Mouse (Mus musculus) brain, adult 2 months (tissue): Measurements from ENCODE around the gene Pik3c2b.

Source experiments
- DNase-seq: peaks from one replicate; pipeline ENCODE4 v3.0.0; 2011; ENCODE audit warnings: low read depth, low spot score

The Pik3c2b gene

DNA sequence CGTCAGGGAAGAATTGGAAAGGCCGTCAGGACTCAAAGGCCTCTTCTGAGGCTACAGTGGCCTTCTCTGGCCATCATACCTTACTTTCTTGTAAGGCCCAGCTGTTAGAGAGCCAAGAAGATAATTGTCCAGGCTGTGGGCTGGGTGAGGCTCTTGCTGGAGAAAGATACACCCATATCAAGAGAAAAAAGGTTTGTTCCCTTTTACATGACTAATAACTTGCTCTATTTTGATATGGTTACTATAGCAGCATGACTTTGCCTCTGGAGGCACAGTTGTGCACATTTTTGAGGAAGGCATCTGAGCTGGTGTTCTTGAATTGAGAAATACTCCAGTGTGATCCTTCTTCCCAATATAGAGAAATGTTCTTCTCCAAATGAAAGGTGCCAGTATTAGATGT, 88.0 kb downstream of the Pik3c2b start:
- peak; percentile 40 for DNase-seq

DNA sequence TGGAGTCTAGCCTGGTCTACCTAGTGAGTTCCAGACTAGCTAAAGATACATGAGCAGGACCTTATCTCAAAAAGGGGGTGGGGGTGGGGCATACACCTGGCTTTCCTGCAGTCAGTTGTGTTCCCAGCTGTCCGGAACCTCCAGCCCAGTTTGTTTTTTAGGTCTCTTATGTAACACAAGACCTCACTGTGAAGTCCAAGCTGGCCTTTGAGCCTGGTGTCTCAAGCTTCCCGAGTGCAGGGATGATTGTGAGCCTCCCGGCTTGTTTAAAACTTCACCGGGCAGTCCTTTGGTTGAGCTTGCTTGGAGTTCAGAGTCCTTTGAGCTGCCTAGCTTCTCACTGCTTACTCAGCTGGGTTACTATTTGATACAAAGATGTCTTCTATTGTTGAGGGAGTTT, 88.6 kb downstream of the Pik3c2b start:
- DNase-seq, result peak; percentile 31

DNA sequence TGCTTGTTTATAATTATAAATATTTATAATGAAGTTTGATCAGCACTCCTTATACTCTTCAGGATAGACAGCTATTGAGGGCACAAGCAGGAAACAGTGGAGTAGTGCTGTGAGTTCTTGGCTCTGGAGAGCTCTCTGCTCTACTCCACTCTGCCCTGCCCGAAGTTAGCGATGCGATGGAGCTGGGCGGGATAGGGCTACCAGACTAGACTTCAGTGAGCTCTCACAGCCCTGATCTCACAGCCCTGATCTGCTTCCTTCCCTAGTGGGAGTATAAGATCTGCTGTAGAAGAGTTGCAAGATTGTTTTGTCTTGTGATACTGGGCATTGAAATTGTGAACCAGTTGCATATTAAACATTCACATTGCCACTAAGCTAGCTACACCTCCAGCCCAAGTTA, 89.4 kb downstream of the Pik3c2b start:
- DNase-seq, result no peak

GRCm38 (mm10) chr1:133135808-133136207, 90.3 kb downstream of the Pik3c2b start:
- no peak for DNase-seq

DNA sequence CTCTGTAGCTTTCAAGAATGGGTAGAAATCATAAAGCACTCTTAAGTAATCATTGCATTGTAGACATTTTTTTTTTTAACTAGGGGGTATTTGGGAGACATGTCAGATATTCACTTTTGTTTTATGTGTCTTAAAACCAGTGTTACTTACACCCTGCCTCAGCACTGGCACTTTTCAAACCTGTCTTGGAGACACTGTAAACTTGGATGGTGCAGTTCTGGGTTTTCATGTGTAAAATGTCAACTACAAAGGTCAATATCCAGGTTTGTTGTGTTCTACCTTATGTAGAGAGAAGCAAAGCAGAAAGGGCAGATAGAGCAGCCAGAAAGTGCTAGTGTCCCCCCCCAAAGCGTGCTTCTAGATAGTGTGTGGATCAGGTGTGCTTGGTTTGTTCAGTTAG, 92.9 kb downstream of the Pik3c2b start:
- DNase-seq, result no peak

GRCm38 (mm10) chr1:133146014-133147009, 100.8 kb downstream of the Pik3c2b start:
- peak; percentile 74 for DNase-seq

- no peak for DNase-seq
Measured at GRCm38 (mm10) chr1:133147324-133147723, 101.9 kb downstream of the Pik3c2b start.

GRCm38 (mm10) chr1:133148122-133148521, 102.7 kb downstream of the Pik3c2b start:
- no peak for DNase-seq

DNA sequence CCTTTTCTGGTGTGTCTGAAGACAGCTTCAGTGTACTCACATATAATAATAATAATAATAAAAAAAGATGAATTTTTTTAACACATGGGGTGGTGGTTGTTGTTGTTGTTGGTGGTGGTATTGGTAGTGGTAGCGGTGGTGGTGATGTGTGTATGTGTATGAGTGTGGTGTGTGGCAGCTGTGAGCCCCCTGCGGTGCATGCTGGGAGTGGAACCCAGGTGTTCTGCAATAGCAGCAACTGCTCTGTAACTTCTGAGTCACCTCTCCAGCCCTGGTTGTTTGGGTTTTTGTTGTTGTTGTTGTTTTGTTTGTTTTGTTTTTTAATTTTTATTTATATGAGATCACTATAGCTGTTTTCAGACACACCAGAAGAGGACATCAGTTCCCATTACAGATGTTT, 105.1 kb downstream of the Pik3c2b start:
- no peak for DNase-seq

- peak; percentile 46 for DNase-seq
Measured at GRCm38 (mm10) chr1:133152213-133152612, 106.7 kb downstream of the Pik3c2b start.

DNA sequence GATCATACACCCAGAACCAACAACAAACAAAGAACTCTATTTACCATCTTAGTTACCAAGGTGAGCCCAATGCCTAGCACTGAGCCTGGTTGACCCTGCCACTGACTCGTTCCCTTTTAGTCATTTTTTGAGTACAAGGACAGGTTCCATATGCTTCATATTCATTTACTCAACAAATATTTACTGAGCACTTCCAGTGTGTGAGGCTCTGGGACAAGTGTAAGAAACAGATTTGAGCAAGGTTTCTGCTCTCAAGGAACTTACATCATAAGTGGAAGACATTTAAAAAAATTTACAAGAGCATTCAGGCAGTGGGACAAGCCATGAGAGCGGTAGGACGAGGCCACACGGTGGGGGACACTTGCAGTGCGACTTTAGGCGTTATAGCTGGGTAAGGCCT, 109.8 kb downstream of the Pik3c2b start:
- DNase-seq, result no peak
